Mouse (Mus musculus) hindbrain, embryonic 14.5 days (tissue): ENCODE measurements around the gene Sik1. TPM values are rescaled to one million over a fixed set of nuclear protein-coding genes. Genes with fewer than 3 reads are reported as not detected.

Source experiments
- ATAC-seq: fragments of 200-750 bp; cut with Nextera tagmentation; 2 replicates; pipeline ENCODE4 v1.8.0; 2017; ENCODE audit warnings: moderate number of reproducible peaks, mild to moderate bottlenecking, moderate TSS enrichment, moderate library complexity; ENCODE audit not compliant: low FRiP score
- DNase-seq: peaks from one replicate; pipeline ENCODE4 v3.0.0-alpha.2; 2015; ENCODE audit warnings: low spot score
- H3K27ac ChIP-seq: fragments of 300-500 bp; sonication (generic); 2 replicates; pipeline ENCODE4 v1.5.1; 2014; ENCODE audit warnings: mild to moderate bottlenecking, moderate library complexity
- H3K27me3 ChIP-seq: fragments of 300-500 bp; sonication (generic); 2 replicates; pipeline ENCODE4 v1.6.1; 2014; ENCODE audit warnings: mild to moderate bottlenecking, low read length, mixed read lengths; ENCODE audit not compliant: control insufficient read depth, insufficient read depth
- H3K36me3 ChIP-seq: fragments of 300-500 bp; sonication (generic); replicated peaks from 2 replicates; pipeline ENCODE4 v1.6.1; 2014; ENCODE audit not compliant: control insufficient read depth, insufficient read depth
- H3K4me1 ChIP-seq: fragments of 300-500 bp; sonication (generic); replicated peaks from 2 replicates; pipeline ENCODE4 v1.6.1; 2014; ENCODE audit warnings: antibody characterized with exemption, low read length, mixed read lengths; ENCODE audit not compliant: control insufficient read depth, insufficient read depth
- H3K4me2 ChIP-seq: fragments of 300-500 bp; sonication (generic); replicated peaks from 2 replicates; pipeline ENCODE4 v1.6.1; 2014; ENCODE audit warnings: mild to moderate bottlenecking, moderate library complexity
- H3K4me3 ChIP-seq: fragments of 300-500 bp; sonication (generic); replicated peaks from 2 replicates; pipeline ENCODE4 v1.5.1; 2014; ENCODE audit warnings: mild to moderate bottlenecking, low read length
- H3K9ac ChIP-seq: fragments of 300-500 bp; sonication (generic); 2 replicates; pipeline ENCODE4 v1.6.1; 2014
- H3K9me3 ChIP-seq: fragments of 300-500 bp; sonication (generic); 2 replicates; pipeline ENCODE4 v1.6.1; 2016; ENCODE audit warnings: low read length; ENCODE audit not compliant: control insufficient read depth
- WGBS: fragments of 180-500 bp; shearing (Covaris S2); extraction: QIAGEN DNeasy Blood & Tissue Kit; methylation state at CpG from one replicate; pipeline ENCODE4 v1.1.7; 2014; 5-methylcytosine and 5-hydroxymethylcytosine counted together
- polyA plus RNA-seq: library from polyadenylated mRNA; unstranded; fragments of >200 nt; fragmentation: Nextera tagmentation; extraction: Ambion mirVana; gene quantifications from 2 replicates; pipeline ENCODE4 v1.2.1, GENCODE M21; 2014

Gene Sik1
- polyA plus RNA-seq, 1 experiment from 2014 or later: 20.5 TPM

- no peaks in the 10 kb centered on the region for H3K9me3 ChIP-seq
- peaks cover 11% of the 10 kb centered on the region for H3K4me1 ChIP-seq
These were observed 24.3 kb downstream of the Sik1 start for GRCm38 (mm10) chr17:31831097-31831865.

GRCm38 (mm10) chr17:31830506-31831075 is 25.0 kb downstream of the Sik1 start:
- ATAC-seq: no peak
- Histone ChIP-seq H3K36me3 (no peaks in the 10 kb centered on the region), H3K27ac (no peak overlapping the region), H3K4me1 (peaks cover 11% of the 10 kb centered on the region), H3K4me2 (no peak overlapping the region), H3K4me3 (no peak overlapping the region), H3K27me3 (no peaks in the 10 kb centered on the region), H3K9ac (no peak overlapping the region), H3K9me3 (no peaks in the 10 kb centered on the region)
- DNase-seq: no peak
- WGBS: 89% methylated on average over 8 of the region's 8 CpGs

More at GRCm38 (mm10) chr17:31831097-31831865, 24.3 kb downstream of the Sik1 start:
- ATAC-seq (no peak), DNase-seq (no peak)
- WGBS: 83% methylated on average over 6 of the region's 6 CpGs
- Histone ChIP-seq H3K36me3 (no peaks in the 10 kb centered on the region), H3K4me2 (no peak overlapping the region), H3K27me3 (no peaks in the 10 kb centered on the region), H3K4me3 (no peak overlapping the region), H3K27ac (no peak overlapping the region), H3K9ac (no peak overlapping the region)

GRCm38 (mm10) chr17:31828916-31829315 is 26.7 kb downstream of the Sik1 start:
- DNase-seq: no peak
- H3K4me1 ChIP-seq: peaks cover 7% of the 10 kb centered on the region
- no peaks in the 10 kb centered on the region for H3K27me3 ChIP-seq
- no peak overlapping the region for H3K4me3 ChIP-seq
- no peaks in the 10 kb centered on the region for H3K36me3 ChIP-seq
- ATAC-seq: no peak
- H3K9ac ChIP-seq: no peak overlapping the region
- H3K9me3 ChIP-seq: no peaks in the 10 kb centered on the region
- no peak overlapping the region for H3K4me2 ChIP-seq
- 97% methylated on average over 5 of the region's 5 CpGs for WGBS
- H3K27ac ChIP-seq: no peak overlapping the region

- Histone ChIP-seq H3K9ac (no peak overlapping the region), H3K27me3 (no peaks in the 10 kb centered on the region), H3K9me3 (no peaks in the 10 kb centered on the region), H3K4me2 (no peak overlapping the region), H3K27ac (no peak overlapping the region), H3K4me1 (peaks cover 7% of the 10 kb centered on the region), H3K36me3 (no peaks in the 10 kb centered on the region), H3K4me3 (no peak overlapping the region)
- ATAC-seq (no peak), DNase-seq (no peak)
- 77% methylated on average over 5 of the region's 5 CpGs for WGBS
These were observed 27.5 kb downstream of the Sik1 start for GRCm38 (mm10) chr17:31828118-31828517.

GRCm38 (mm10) chr17:31827206-31827605 is 28.4 kb downstream of the Sik1 start:
- no peaks in the 10 kb centered on the region for H3K36me3 ChIP-seq
- H3K4me1 ChIP-seq: peaks cover 7% of the 10 kb centered on the region
- ATAC-seq: peak; percentile 48; the same call in 1 of the 2 replicates
- H3K9ac ChIP-seq: no peak overlapping the region
- no peaks in the 10 kb centered on the region for H3K9me3 ChIP-seq
- WGBS: 47% methylated on average over 5 of the region's 5 CpGs
- peak; percentile 60 for DNase-seq
- no peaks in the 10 kb centered on the region for H3K27me3 ChIP-seq
- peak overlapping the region; percentile 57; the same call in 1 of the 2 replicates for H3K27ac ChIP-seq
- H3K4me2 ChIP-seq: no peak overlapping the region
- H3K4me3 ChIP-seq: no peak overlapping the region

GRCm38 (mm10) chr17:31826669-31827068 is 28.9 kb downstream of the Sik1 start:
- Histone ChIP-seq H3K36me3 (no peaks in the 10 kb centered on the region), H3K27ac (no peak overlapping the region), H3K4me1 (peaks cover 7% of the 10 kb centered on the region), H3K9ac (no peak overlapping the region), H3K4me3 (no peak overlapping the region), H3K4me2 (no peak overlapping the region), H3K9me3 (no peaks in the 10 kb centered on the region), H3K27me3 (no peaks in the 10 kb centered on the region)
- 44% methylated on average over 6 of the region's 6 CpGs for WGBS
- ATAC-seq: no peak
- no peak for DNase-seq

- Histone ChIP-seq H3K9ac (no peak overlapping the region), H3K9me3 (no peaks in the 10 kb centered on the region), H3K4me3 (no peak overlapping the region), H3K27me3 (no peaks in the 10 kb centered on the region), H3K36me3 (no peaks in the 10 kb centered on the region), H3K4me1 (peaks cover 7% of the 10 kb centered on the region), H3K27ac (no peak overlapping the region), H3K4me2 (no peak overlapping the region)
- ATAC-seq (no peak), DNase-seq (no peak)
- WGBS: 91% methylated on average over 9 of the region's 9 CpGs
These were observed 29.9 kb downstream of the Sik1 start for GRCm38 (mm10) chr17:31825678-31826077.

GRCm38 (mm10) chr17:31824812-31825211 is 30.8 kb downstream of the Sik1 start:
- H3K4me1 ChIP-seq: peaks cover 7% of the 10 kb centered on the region
- 96% methylated on average over 7 of the region's 7 CpGs for WGBS
- no peak overlapping the region for H3K4me2 ChIP-seq
- no peak overlapping the region for H3K9ac ChIP-seq
- no peak overlapping the region for H3K4me3 ChIP-seq
- no peaks in the 10 kb centered on the region for H3K27me3 ChIP-seq
- H3K9me3 ChIP-seq: no peaks in the 10 kb centered on the region
- no peak overlapping the region for H3K27ac ChIP-seq
- ATAC-seq (no peak), DNase-seq (no peak)
- no peaks in the 10 kb centered on the region for H3K36me3 ChIP-seq

GRCm38 (mm10) chr17:31821136-31821933 is 34.3 kb downstream of the Sik1 start:
- H3K4me3 ChIP-seq: no peak overlapping the region
- WGBS: 44% methylated on average over 12 of the region's 13 CpGs
- no peak overlapping the region for H3K4me2 ChIP-seq
- H3K36me3 ChIP-seq: no peaks in the 10 kb centered on the region
- peaks cover 13% of the 10 kb centered on the region for H3K4me1 ChIP-seq
- DNase-seq (no peak), ATAC-seq (no peak)
- H3K9me3 ChIP-seq: no peaks in the 10 kb centered on the region
- H3K27ac ChIP-seq: no peak overlapping the region
- no peaks in the 10 kb centered on the region for H3K27me3 ChIP-seq
- no peak overlapping the region; the same call in 1 of the 2 replicates for H3K9ac ChIP-seq
